Mouse (Mus musculus) skeletal muscle tissue, adult 2 months (tissue): ENCODE data around the gene Actr5.

Experiments
- DNase-seq: peaks from one replicate; pipeline ENCODE4 v3.0.0-alpha.2; 2012; ENCODE audit warnings: low read depth, low spot score

Gene Actr5

GRCm38 (mm10) chr2:158686394-158686793 lies 61.7 kb downstream of the Actr5 start:
- DNase-seq: no peak

- DNase-seq: no peak
Observed at GRCm38 (mm10) chr2:158687804-158688241, 63.1 kb downstream of the Actr5 start.
